Mouse (Mus musculus) embryonic fibroblast, embryonic 13.5 days (primary cell): ENCODE measurements at regions not wholly inside any gene's neighbourhood (a gene's known extent, or its start where the extent isn't known, plus 50 kb on each side); places are given as distances from the start of the nearest gene placed in this dataset.

Experiments used
- H3K27ac ChIP-seq: 2 replicates; pipeline ENCODE4 v1.5.1; 2012; ENCODE audit warnings: low read length, control low read depth, inconsistent platforms; ENCODE audit not compliant: insufficient read depth
- H3K4me1 ChIP-seq: 2 replicates; pipeline ENCODE4 v1.6.1; 2011; ENCODE audit warnings: low read length; ENCODE audit not compliant: control insufficient read depth, insufficient read depth
- H3K4me3 ChIP-seq: 2 replicates; pipeline ENCODE4 v1.5.1; 2011; ENCODE audit warnings: mild to moderate bottlenecking, control low read depth, low read length; ENCODE audit not compliant: insufficient read depth
- CTCF ChIP-seq: IDR thresholded peaks from 2 replicates; pipeline ENCODE4 v1.5.1; 2011; ENCODE audit warnings: mild to moderate bottlenecking, control low read depth, low read length, moderate library complexity, borderline replicate concordance; ENCODE audit not compliant: insufficient read depth
- POLR2A ChIP-seq: IDR thresholded peaks from 2 replicates; pipeline ENCODE4 v1.6.1; 2011; ENCODE audit warnings: low read depth, mild to moderate bottlenecking, control low read depth, low read length, moderate library complexity

DNA sequence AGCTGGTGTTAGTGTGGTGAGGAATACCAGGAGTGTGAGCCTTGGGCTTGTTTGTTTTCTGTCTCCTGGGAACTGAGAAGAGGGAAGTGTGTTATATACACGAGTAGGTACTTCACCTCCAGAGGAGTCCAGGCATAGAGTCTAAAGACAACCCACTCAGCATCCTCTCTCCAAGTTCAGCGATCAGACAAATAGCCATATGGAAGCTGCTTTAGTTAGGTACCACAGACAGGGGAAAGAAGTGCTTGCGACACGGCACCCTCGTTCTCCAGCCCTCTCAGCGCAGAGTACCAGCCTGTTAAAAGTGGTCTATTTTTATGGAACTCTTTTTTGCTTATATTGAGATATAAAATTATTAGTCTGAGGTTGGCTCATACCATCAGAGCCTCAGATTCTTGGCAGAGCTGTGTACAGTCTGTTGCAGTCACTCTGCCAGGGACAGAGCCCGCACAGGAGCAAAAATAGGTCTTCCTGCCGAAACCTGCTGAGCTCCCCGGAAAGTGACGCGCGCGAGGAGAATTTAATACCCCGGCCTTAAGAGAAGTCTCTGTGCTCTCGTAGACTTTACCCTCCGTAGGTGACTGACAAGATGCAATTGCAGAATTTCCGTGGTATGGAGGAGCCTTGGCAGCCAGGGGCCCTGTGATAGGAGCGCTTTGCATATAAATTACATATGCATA is 175.5 kb downstream of the Vrk1 start:
- Histone ChIP-seq H3K4me3 (no peak overlapping the region), H3K27ac (no peak overlapping the region), H3K4me1 (no peaks in the 10 kb centered on the region)
- no peak for TF ChIP-seq CTCF
- TF ChIP-seq POLR2A: no peak

DNA sequence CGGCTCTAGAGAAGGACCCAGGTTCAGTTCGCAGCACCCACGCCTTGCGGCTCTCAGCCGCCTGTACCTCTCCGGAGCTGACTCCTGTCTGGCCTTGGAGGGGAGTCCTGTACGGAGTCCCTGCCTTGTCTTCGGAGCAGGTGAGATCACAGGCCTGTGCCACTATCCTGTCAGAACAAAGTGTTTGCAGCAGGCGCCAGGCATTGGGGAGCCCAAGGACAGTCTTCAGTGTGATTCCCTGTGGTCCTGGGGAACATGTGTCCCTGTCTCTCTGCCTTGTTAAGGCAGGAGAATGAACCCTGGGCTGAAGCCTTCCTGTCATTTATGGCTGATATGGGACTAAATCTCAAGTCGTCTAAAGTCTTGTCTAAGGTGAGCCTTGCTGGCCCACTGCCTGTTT is 176.5 kb downstream of the Vrk1 start:
- Histone ChIP-seq H3K4me1 (no peaks in the 10 kb centered on the region), H3K4me3 (no peak overlapping the region), H3K27ac (no peak overlapping the region)
- TF ChIP-seq POLR2A: no peak

DNA sequence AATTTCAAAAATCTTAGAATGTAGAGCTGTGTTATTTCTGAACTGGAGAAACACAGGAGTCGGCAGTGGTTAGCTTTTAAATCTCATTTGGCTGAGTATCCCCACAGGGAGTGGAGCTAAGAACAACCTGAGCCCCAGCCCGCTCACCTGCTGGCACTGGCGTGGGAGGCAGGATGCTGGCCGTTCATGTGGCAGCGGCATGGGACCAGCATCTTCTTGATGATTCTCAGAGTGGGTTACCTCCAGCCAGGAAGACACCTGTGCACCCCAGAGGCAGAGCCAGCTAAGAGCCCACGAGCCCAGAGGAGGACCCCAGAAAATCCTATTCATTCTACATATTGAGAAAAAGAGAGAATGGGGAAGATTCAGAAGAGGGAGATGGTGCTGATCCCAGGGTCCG is 181.7 kb downstream of the Vrk1 start:
- Histone ChIP-seq H3K27ac (no peak overlapping the region), H3K4me1 (no peaks in the 10 kb centered on the region), H3K4me3 (no peak overlapping the region)
- TF ChIP-seq CTCF (no peak), POLR2A (no peak)

DNA sequence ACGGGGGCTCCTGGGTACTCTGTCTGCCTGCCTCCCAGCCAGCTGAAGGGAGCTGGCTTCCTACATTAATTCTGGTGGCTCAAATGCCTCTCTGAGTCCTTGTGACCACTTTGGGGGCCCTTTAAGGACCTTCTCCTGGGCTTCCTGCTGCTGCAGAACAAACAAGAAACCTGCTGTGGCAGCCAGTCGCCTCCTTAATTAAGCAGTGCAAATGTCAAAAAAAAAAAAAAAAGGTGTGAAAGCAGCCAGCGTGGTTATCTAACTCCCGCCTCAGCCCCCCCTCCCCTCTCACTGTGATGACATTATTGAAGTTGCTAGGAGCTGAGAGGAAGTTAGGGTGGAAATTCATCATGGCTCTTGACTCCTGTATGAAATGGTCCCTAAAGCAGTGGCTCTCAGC is 189.3 kb downstream of the Vrk1 start:
- Histone ChIP-seq H3K4me3 (no peak overlapping the region), H3K4me1 (no peaks in the 10 kb centered on the region), H3K27ac (no peak overlapping the region)
- TF ChIP-seq POLR2A (no peak), CTCF (no peak)

DNA sequence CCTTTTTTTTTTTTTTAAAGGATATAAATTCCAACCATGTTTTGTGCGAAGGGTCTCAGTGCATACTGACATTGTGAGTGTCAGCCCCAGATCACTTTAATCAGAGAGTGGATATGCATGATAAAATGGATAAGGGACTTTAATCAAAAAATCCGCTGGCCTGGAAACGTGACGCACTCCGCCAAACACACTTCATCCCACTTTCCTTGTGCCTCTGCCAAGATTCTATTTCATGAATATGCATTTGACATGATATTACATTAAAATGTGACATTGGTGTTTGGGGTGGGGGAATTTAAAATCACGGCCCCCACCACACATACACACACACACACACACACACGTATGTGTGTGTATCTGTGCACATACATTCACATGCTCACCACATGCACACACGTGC is 193.5 kb downstream of the Vrk1 start:
- Histone ChIP-seq H3K27ac (no peak overlapping the region), H3K4me1 (no peaks in the 10 kb centered on the region), H3K4me3 (no peak overlapping the region)
- TF ChIP-seq CTCF (no peak), POLR2A (no peak)

DNA sequence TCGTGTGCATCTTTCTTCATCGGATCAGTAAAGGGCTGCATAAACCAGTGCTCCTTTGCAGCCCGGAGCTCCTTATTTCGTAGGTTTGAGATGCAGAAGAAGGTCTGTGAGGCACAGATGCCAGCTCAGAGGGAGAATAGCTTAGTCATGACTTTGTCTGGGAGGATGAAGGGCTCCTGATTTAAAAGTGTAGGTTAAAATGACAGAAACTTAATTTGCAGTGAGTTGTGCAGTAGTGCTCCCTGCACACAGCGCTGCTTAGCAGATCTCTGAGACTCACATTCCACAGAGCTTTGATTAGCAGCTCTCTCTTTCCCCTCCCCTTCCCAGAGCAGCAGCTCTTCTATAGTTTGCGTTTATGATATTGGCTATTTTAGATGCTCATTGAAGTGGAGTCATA is 200.9 kb downstream of the Vrk1 start:
- TF ChIP-seq POLR2A: no peak
- no peak overlapping the region for H3K4me3 ChIP-seq

DNA sequence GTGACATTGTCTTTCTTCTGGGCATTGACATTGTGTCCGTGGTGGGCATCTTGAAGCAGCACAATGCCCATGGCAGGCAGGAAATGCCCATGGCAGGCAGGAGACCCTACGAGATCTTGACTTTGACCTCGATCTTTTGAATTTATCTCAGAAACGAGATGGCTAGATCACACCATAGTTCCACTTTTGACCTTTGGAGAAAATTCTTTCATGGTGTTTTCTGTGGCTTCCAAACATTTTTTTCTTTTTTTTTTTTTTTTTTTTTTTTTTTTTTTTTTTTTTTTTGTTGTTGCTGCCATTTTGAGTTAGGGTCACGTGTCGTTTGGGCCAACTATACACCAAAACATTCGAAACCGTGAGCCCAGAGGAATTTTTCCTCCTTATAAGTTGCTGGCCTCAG is 201.5 kb downstream of the Vrk1 start:
- Histone ChIP-seq H3K4me3 (no peak overlapping the region), H3K4me1 (no peaks in the 10 kb centered on the region), H3K27ac (no peak overlapping the region)
- TF ChIP-seq POLR2A (no peak), CTCF (no peak)

More for the DNA sequence above, 200.9 kb downstream of the Vrk1 start:
- no peaks in the 10 kb centered on the region for H3K4me1 ChIP-seq
- no peak overlapping the region for H3K27ac ChIP-seq

DNA sequence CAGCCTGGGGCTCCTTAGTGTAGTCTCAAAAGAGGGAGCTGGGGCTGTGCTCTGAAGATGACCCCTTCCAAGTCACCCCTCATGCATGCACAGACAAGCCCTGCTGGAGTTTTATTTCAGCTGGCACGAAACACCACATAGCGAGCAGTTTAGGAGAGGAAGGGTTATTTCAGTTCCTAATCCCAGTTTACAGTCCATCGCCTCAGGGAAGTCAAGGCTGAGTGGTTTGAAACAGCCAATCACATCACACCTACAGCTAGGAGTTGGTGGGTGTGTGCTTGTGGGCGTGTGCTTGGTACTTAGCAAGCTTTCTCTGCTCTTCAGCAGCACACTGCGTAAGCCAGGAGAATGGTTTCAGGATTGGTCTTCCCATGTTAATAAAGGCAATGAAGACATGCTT is 202.4 kb downstream of the Vrk1 start:
- TF ChIP-seq CTCF (no peak), POLR2A (no peak)
- Histone ChIP-seq H3K4me1 (no peaks in the 10 kb centered on the region), H3K4me3 (no peak overlapping the region), H3K27ac (no peak overlapping the region)

DNA sequence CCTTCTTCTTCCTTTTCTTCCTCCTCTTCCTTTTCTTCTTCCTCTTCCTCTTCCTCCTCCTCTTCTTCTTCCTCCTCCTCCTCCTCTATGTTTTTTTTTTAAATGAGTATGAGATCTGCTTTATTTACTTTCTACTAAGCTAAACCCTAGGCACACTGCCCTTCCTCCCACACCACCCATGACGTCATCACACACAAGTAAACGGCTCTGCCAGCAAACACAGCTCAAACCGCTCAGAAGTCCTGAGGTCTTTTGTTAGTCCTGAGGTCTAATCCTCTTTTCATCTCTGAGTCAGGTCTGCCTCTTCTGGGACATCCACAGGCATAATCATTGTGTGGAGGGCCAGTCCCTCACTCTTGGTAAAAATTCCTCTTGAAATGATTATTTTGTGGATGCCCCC is 210.0 kb downstream of the Vrk1 start:
- TF ChIP-seq CTCF (no peak), POLR2A (no peak)
- Histone ChIP-seq H3K4me1 (no peaks in the 10 kb centered on the region), H3K4me3 (no peak overlapping the region), H3K27ac (no peak overlapping the region)

DNA sequence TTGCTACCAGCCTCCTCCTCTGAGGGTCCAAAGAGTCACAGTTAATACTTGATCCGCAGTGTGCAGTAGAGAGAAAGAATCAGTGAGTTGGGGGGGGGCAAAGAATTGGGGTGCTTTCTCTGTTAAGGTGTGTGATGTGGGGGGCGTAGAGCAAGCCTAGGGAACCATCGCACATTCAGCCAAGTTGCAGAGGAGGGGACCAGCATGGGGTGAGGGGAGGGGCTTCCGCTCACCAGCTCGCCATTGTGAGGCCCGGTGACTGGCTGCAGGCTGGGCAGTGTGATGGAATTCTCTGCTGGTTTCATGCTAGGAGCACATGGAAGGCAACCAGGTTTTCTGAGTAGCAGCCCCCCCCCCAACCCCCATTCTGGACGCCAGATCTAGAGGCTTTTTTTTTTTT is 216.2 kb downstream of the Vrk1 start:
- H3K4me1 ChIP-seq: no peaks in the 10 kb centered on the region
- H3K27ac ChIP-seq: no peak overlapping the region
- no peak overlapping the region for H3K4me3 ChIP-seq
- TF ChIP-seq POLR2A: no peak
- no peak for TF ChIP-seq CTCF
